11 mouse cellular contexts compared by ENCODE assay signal in the genomic region with DNA sequence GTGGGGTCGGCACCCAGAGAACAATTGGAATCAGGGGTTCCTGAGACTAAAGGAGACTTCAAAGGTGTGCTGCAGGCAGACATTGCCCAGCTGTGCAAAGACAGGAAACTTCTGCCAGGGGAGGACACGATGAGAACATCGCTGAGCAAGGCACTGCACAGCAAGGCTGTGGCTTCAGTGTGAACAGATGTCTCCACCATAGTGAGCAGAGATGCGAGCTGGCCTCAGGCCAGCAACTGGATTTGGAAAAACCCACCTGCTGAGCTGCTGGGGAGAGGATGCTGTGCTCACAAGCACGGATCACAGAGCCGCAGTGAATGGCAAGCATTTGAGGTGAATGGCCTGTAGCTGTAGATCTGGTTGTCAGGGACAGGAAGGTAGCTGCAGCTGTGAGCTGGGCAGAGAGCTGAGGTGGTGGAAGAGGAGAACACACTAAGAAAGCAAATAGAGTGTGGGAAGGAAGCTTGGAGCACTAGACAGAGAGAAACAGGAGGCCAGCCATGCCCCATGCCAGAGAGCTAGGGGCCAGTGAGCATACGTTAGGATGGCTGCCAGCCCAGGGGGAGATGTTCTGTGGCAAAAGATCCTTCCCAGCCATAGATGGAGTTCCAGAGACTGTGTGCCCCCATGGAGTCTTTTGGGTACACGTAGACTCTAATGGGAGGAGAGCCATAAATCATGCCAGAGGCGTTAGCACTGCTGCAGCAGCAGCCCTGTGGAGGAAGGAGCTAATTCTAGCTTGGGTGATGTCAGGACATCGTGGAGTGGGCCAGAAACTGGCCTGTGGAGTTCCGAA. TPM values are rescaled to one million over a fixed set of nuclear protein-coding genes. Genes with fewer than 3 reads are reported as not detected.
A peak's percentile ranks its signal among the peaks of the same experiment; 100 is the strongest.
DNase-seq lines count a peak whose midpoint lies in the region; ATAC-seq and TF ChIP-seq lines count a peak whose summit lies in the region.
"Had no signal": no experiment of that assay in that cellular context is flagged by ENCODE, and none has a peak within 500 bp of the region (broad histone marks: within the 10 kb centered on the region; RNA-seq: fewer than 3 reads in every experiment).

No protein-coding gene starts in this region.

- H3K4me2 ChIP-seq in lung, embryonic 15.5 days: no peak overlapping the region
- H3K4me2 ChIP-seq in forebrain, postnatal 0 days (ENCODE audit: low read depth): no peak overlapping the region
- H3K4me2 ChIP-seq in midbrain, embryonic 14.5 days (ENCODE audit: low read length): no peak overlapping the region

- no peaks in the 10 kb centered on the region for H3K36me3 ChIP-seq in lung, embryonic 15.5 days
- H3K36me3 ChIP-seq in forebrain, postnatal 0 days (ENCODE audit: insufficient read depth): no peaks in the 10 kb centered on the region
- no peaks in the 10 kb centered on the region for H3K36me3 ChIP-seq in midbrain, embryonic 14.5 days (ENCODE audit: control insufficient read depth, insufficient read depth, low read length)
- no peaks in the 10 kb centered on the region for H3K36me3 ChIP-seq in heart, adult 2 months (ENCODE audit: control insufficient read depth, insufficient read depth, low read length)

- no peak for DNase-seq in lung, postnatal 14 days
- peak; percentile 43 for DNase-seq in forebrain, postnatal 0 days
- peak; percentile 65 for DNase-seq in midbrain, embryonic 14.5 days
- DNase-seq in thymus, postnatal 25 days: peak; percentile 45
- no peak for DNase-seq in heart, adult 8-10 months (ENCODE audit: low spot score)
- no peak for DNase-seq in heart, adult 2 months
- DNase-seq: cerebellum, adult 11 months; gastrocnemius, postnatal 10 days; kidney, postnatal 25 days had no signal

- TF ChIP-seq POLR2A in heart, adult 2 months (IDR thresholded peaks at IDR 0.05; ENCODE audit: insufficient read depth, low read depth, low read length): no peak

- no peaks in the 10 kb centered on the region for H3K79me2 ChIP-seq in heart, adult 2 months (replicated peaks; ENCODE audit: control insufficient read depth, insufficient read depth, low read length)

- 0 out of 2 replicates have a peak, but pooled peaks have one; percentile 19 for ATAC-seq in lung, embryonic 15.5 days (ENCODE audit: borderline replicate concordance, extremely low read depth, low FRiP score, low TSS enrichment)
- ATAC-seq in forebrain, postnatal 0 days: peak; percentile 67
- peak; percentile 53; the same call in 1 of the 2 replicates for ATAC-seq in midbrain, embryonic 14.5 days (ENCODE audit: low FRiP score, low TSS enrichment)
- ATAC-seq: Patski had no signal

- no peak for TF ChIP-seq EP300 in heart, adult 2 months (IDR thresholded peaks at IDR 0.05; ENCODE audit: insufficient read depth, low read depth, low read length)

- no peak overlapping the region for H3K9ac ChIP-seq in lung, embryonic 15.5 days
- H3K9ac ChIP-seq in forebrain, postnatal 0 days: no peak overlapping the region
- no peak overlapping the region for H3K9ac ChIP-seq in midbrain, embryonic 14.5 days (replicated peaks; ENCODE audit: low read length)
- no peak overlapping the region for H3K9ac ChIP-seq in heart, adult 2 months (ENCODE audit: low read depth, low read length)

- no peak overlapping the region for H3K27ac ChIP-seq in lung, embryonic 15.5 days
- H3K27ac ChIP-seq in forebrain, postnatal 0 days (ENCODE audit: low read depth, low read length): no peak overlapping the region
- no peak overlapping the region for H3K27ac ChIP-seq in midbrain, embryonic 14.5 days (replicated peaks; ENCODE audit: low read depth, low read length)
- H3K27ac ChIP-seq in heart, adult 2 months: no peak overlapping the region

- H3K9me3 ChIP-seq in lung, embryonic 15.5 days: no peaks in the 10 kb centered on the region
- no peaks in the 10 kb centered on the region for H3K9me3 ChIP-seq in forebrain, postnatal 0 days (ENCODE audit: low read length)
- no peaks in the 10 kb centered on the region; the same call in 1 of the 2 replicates for H3K9me3 ChIP-seq in midbrain, embryonic 14.5 days (ENCODE audit: control insufficient read depth, low read length)

- intact Hi-C loops in heart, adult 2 months (cut with DNase I): no loop called here

- H3K4me3 ChIP-seq in lung, embryonic 15.5 days: no peak overlapping the region
- no peak overlapping the region for H3K4me3 ChIP-seq in forebrain, postnatal 0 days (ENCODE audit: low read depth, low read length)
- H3K4me3 ChIP-seq in midbrain, embryonic 14.5 days (replicated peaks; ENCODE audit: low read depth, low read length): no peak overlapping the region
- H3K4me3 ChIP-seq in heart, adult 2 months: no peak overlapping the region

- no peaks in the 10 kb centered on the region for H3K4me1 ChIP-seq in lung, embryonic 15.5 days
- no peaks in the 10 kb centered on the region for H3K4me1 ChIP-seq in forebrain, postnatal 0 days (ENCODE audit: insufficient read depth)
- H3K4me1 ChIP-seq in midbrain, embryonic 14.5 days (ENCODE audit: control insufficient read depth, insufficient read depth, low read length): no peaks in the 10 kb centered on the region
- no peaks in the 10 kb centered on the region for H3K4me1 ChIP-seq in heart, adult 2 months (ENCODE audit: control insufficient read depth, insufficient read depth, low read length)

- no peak for TF ChIP-seq CTCF in forebrain, postnatal 0 days (IDR thresholded peaks at IDR 0.05; ENCODE audit: low read depth)
- TF ChIP-seq CTCF in heart, adult 2 months (IDR thresholded peaks at IDR 0.05): no peak

- H3K27me3 ChIP-seq in lung, embryonic 15.5 days: no peaks in the 10 kb centered on the region
- no peaks in the 10 kb centered on the region for H3K27me3 ChIP-seq in forebrain, postnatal 0 days (ENCODE audit: insufficient read depth, low read length)
- H3K27me3 ChIP-seq in midbrain, embryonic 14.5 days (ENCODE audit: control insufficient read depth, insufficient read depth, low read length): no peaks in the 10 kb centered on the region
- H3K27me3 ChIP-seq in heart, adult 2 months (ENCODE audit: control insufficient read depth, insufficient read depth, low read length): no peaks in the 10 kb centered on the region
- H3K27me3 ChIP-seq: Patski had no signal

- 31% methylated on average over 11 of the region's 11 CpGs for WGBS in lung, embryonic 15.5 days
- WGBS in forebrain, postnatal 0 days: 35% methylated on average over 11 of the region's 11 CpGs
- WGBS in midbrain, embryonic 14.5 days: 33% methylated on average over 11 of the region's 11 CpGs
- 40% methylated on average over 11 of the region's 11 CpGs for whole genome bisulfite sequencing in heart, adult 2 months

RNA-seq across cellular contexts. Expression of a gene that starts 24.7 kb away (rescaled TPM):
- polyA plus RNA-seq in lung, embryonic 15.5 days (2015; fragmentation: Nextera tagmentation; extraction: Ambion mirVana): 0.70 and 1.1 TPM in 2 replicates
- 88.4 and 114 TPM in 2 replicates for total RNA-seq in forebrain, postnatal 0 days (2014; rRNA removed)
- 71.2 and 91.4 TPM in 2 replicates for polyA plus RNA-seq in forebrain, postnatal 0 days (2015; fragmentation: Nextera tagmentation; extraction: Ambion mirVana)
- polyA plus RNA-seq in midbrain, embryonic 14.5 days (2014; fragmentation: Nextera tagmentation; extraction: Ambion mirVana): 42.1 and 49.1 TPM in 2 replicates
- under 1 TPM; 0.22 to 0.41 (median 0.31) TPM for total RNA-seq in heart, adult 8-10 months (2022)
- under 1 TPM; 0.23 to 0.32 TPM for total RNA-seq in heart, adult 2 months (2021)
- 0.49 and 0.67 TPM in 2 replicates for polyA plus RNA-seq in heart, adult 2 months (2012; rRNA removed)
- polyA plus RNA-seq: Patski had no signal

Comparison
In these comparisons a context has a peak if more than half of its experiments do, and no peak if none do; other contexts are left out.
1. DNase-seq: peak in forebrain, postnatal 0 days (single experiment), midbrain, embryonic 14.5 days (single experiment) and thymus, postnatal 25 days (single experiment); none in lung, postnatal 14 days (single experiment), heart, adult 8-10 months (single experiment) and heart, adult 2 months (0 of 2).
2. RNA of a gene that starts 24.7 kb away (polyA plus RNA-seq): 71.2 to 91.4 TPM in forebrain, postnatal 0 days and 42.1 to 49.1 TPM in midbrain, embryonic 14.5 days; 0.70 to 1.1 TPM in lung, embryonic 15.5 days and 0.49 to 0.67 TPM in heart, adult 2 months; every median in the first group is over 10 times any median in the second.
3. Peak in every context shown above with its lines, with median percentiles within 50 percentile points of each other: ATAC-seq.